Mouse (Mus musculus) lung, postnatal 0 days (tissue): ENCODE measurements at regions not wholly inside any gene's neighbourhood (a gene's known extent, or its start where the extent isn't known, plus 50 kb on each side); places are given as distances from the start of the nearest gene placed in this dataset.

Experiments
- ATAC-seq: fragments of 200-750 bp; cut with Nextera tagmentation; 2 replicates; pipeline ENCODE4 v1.8.0; 2017; ENCODE audit warnings: moderate library complexity
- DNase-seq: peaks from one replicate; pipeline ENCODE4 v3.0.0-alpha.2; 2016; ENCODE audit warnings: low spot score
- H3K27ac ChIP-seq: fragments of 300-500 bp; sonication (generic); 2 replicates; pipeline ENCODE4 v1.5.1; 2014; ENCODE audit warnings: antibody characterized with exemption, mild to moderate bottlenecking, low read length, mixed read lengths
- H3K27me3 ChIP-seq: fragments of 300-500 bp; sonication (generic); replicated peaks from 2 replicates; pipeline ENCODE4 v1.6.1; 2014; ENCODE audit warnings: low read length, mixed read lengths; ENCODE audit not compliant: insufficient read depth
- H3K36me3 ChIP-seq: fragments of 300-500 bp; sonication (generic); 2 replicates; pipeline ENCODE4 v1.6.1; 2014; ENCODE audit warnings: low read length, mixed read lengths; ENCODE audit not compliant: insufficient read depth
- H3K4me1 ChIP-seq: fragments of 300-500 bp; sonication (generic); 2 replicates; pipeline ENCODE4 v1.6.1; 2014; ENCODE audit warnings: antibody characterized with exemption, low read depth, low read length, mixed read lengths; ENCODE audit not compliant: insufficient read depth
- H3K4me2 ChIP-seq: fragments of 300-500 bp; sonication (generic); replicated peaks from 2 replicates; pipeline ENCODE4 v1.6.1; 2014; ENCODE audit warnings: low read depth, mild to moderate bottlenecking, low read length, moderate library complexity, mixed read lengths
- H3K4me3 ChIP-seq: fragments of 300-500 bp; sonication (generic); 2 replicates; pipeline ENCODE4 v1.5.1; 2014; ENCODE audit warnings: low read depth, low read length
- H3K9ac ChIP-seq: fragments of 300-500 bp; sonication (generic); replicated peaks from 2 replicates; pipeline ENCODE4 v1.6.1; 2014; ENCODE audit warnings: low read depth, mild to moderate bottlenecking
- H3K9me3 ChIP-seq: fragments of 300-500 bp; sonication (generic); 2 replicates; pipeline ENCODE4 v1.6.1; 2016; ENCODE audit warnings: low read length, mixed read lengths
- CTCF ChIP-seq: IDR thresholded peaks from 2 replicates; pipeline ENCODE4 v1.5.1; 2016; ENCODE audit warnings: antibody characterized with exemption, mild to moderate bottlenecking
- EP300 ChIP-seq: IDR thresholded peaks from 2 replicates; pipeline ENCODE4 v1.6.1; 2016; ENCODE audit warnings: antibody characterized with exemption, mild to moderate bottlenecking, control low read depth
- WGBS: fragments of 180-500 bp; shearing (Covaris S2); extraction: QIAGEN DNeasy Blood & Tissue Kit; methylation state at CpG from one replicate; pipeline ENCODE4 v1.1.7; 2014; 5-methylcytosine and 5-hydroxymethylcytosine counted together

DNA sequence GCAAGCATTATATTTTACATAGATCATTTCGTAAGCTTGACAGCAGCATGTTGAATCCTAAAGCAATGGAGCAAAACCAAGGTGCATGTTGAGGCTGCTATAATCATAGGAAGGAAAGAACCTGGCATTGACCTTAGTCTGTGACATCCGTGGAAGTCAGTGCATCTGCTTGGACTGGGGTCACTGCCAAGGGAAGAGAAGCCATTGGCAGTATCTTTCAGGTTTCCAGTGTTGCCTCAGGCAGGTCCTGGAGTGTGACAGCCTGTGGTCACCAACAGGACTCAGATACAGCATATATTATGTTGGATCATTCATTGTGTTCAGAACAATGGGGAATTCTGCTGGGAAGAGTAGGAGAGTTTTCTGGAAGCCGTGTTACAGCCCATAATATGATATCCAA is 535.8 kb upstream of the Auts2 start:
- Histone ChIP-seq H3K9me3 (no peaks in the 10 kb centered on the region), H3K4me3 (no peak overlapping the region), H3K9ac (no peak overlapping the region), H3K4me1 (no peaks in the 10 kb centered on the region), H3K27ac (no peak overlapping the region), H3K36me3 (no peaks in the 10 kb centered on the region), H3K27me3 (no peaks in the 10 kb centered on the region), H3K4me2 (no peak overlapping the region)
- DNase-seq (no peak), ATAC-seq (no peak)
- WGBS: 75% methylated on average over 3 of the region's 3 CpGs
- TF ChIP-seq CTCF: no peak
- no peak for TF ChIP-seq EP300

DNA sequence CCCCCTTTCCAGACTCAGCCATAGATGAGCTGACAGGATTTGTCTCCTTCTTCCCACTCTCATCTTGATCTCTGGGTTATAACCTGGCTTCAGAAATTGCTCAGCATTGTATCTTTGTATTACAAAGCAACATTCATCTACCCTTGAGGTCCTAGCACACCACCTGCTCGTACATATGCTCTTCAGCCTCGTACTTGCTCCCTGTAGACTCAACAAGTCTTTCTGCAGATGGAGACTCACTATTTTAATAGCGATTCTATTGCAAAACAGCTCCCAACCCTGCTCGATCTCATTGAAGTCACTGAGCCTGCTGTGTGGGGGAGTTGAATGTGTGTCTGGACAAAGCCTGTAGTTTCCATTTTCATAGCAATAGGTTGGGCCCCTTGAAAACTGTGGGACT is 535.2 kb upstream of the Auts2 start:
- no peaks in the 10 kb centered on the region for H3K27me3 ChIP-seq
- H3K27ac ChIP-seq: no peak overlapping the region
- WGBS: 56% methylated on average over 4 of the region's 4 CpGs
- no peaks in the 10 kb centered on the region for H3K36me3 ChIP-seq
- no peaks in the 10 kb centered on the region for H3K9me3 ChIP-seq
- H3K4me1 ChIP-seq: no peaks in the 10 kb centered on the region
- DNase-seq: no peak
- no peak overlapping the region for H3K4me3 ChIP-seq
- H3K4me2 ChIP-seq: no peak overlapping the region
- no peak for ATAC-seq
- no peak overlapping the region for H3K9ac ChIP-seq
- TF ChIP-seq EP300: no peak
- no peak for TF ChIP-seq CTCF

DNA sequence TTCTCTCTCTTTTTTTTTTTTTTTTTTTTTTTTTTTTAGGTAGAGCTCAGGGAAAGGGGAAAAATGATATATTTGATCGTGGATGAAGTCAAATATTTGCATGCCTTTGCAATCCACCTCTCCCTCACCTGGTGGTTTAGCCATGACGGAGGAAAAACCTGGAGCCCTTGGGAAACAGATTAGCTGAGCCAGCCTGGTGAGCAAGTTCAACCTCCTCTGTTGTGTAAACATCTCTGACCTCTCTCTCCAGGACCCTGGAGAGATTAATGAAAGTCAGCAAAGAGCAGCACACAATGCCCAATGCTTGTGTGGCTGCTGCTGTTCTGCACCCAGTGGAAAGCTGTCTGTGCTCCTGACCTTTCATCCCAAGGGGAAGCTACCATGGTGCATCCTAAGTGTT is 530.2 kb upstream of the Auts2 start:
- no peaks in the 10 kb centered on the region for H3K27me3 ChIP-seq
- no peak overlapping the region for H3K4me2 ChIP-seq
- no peak for TF ChIP-seq CTCF
- no peak for TF ChIP-seq EP300
- no peak overlapping the region for H3K4me3 ChIP-seq
- H3K36me3 ChIP-seq: no peaks in the 10 kb centered on the region
- ATAC-seq (no peak), DNase-seq (no peak)
- no peaks in the 10 kb centered on the region for H3K4me1 ChIP-seq
- WGBS: 34% methylated on average over 2 of the region's 2 CpGs
- H3K9ac ChIP-seq: no peak overlapping the region
- no peak overlapping the region for H3K27ac ChIP-seq
- H3K9me3 ChIP-seq: no peaks in the 10 kb centered on the region

DNA sequence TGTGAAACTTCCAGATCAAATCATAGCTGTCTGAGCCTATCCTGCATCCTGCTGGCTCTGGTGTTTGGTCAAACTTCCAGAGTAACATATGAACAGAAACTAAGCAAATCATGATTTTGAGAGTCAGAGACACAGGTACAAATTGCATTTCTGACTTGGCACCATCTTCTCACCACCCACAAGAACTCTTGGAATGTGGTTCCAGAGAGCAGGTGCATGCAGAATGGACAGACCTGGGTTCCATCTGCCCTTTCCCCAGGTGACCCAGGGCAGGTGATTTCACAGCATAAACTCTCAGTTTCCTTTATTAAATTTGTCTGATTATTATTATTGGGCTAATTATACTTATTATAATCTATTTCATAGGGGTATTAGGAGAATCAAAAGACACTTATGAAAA is 527.0 kb upstream of the Auts2 start:
- H3K27ac ChIP-seq: no peak overlapping the region
- H3K4me1 ChIP-seq: no peaks in the 10 kb centered on the region
- no peak for ATAC-seq
- no peaks in the 10 kb centered on the region for H3K9me3 ChIP-seq
- H3K4me2 ChIP-seq: no peak overlapping the region
- no peak for DNase-seq
- TF ChIP-seq CTCF (no peak), EP300 (no peak)
- no peaks in the 10 kb centered on the region for H3K27me3 ChIP-seq
- H3K9ac ChIP-seq: no peak overlapping the region
- no peak overlapping the region for H3K4me3 ChIP-seq
- no peaks in the 10 kb centered on the region for H3K36me3 ChIP-seq

DNA sequence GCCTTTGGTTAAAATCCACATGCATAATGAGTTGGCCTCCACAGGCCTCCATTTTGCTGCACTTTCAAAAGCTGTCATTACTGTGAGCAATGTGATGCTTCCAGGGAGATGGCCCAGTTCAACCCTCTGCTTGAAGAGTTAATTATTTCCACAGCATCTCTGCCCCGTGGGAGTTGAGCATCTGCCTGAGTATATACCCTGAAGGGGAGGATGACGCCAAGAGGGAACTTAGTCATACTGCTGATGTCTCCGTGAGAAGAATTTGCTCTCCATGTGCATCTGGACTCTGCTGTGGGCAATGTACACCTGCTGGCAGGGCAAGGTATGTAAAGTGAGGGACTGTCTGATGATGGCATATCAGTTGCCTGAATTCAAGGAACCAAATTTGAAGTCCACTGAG is 519.3 kb upstream of the Auts2 start:
- H3K4me2 ChIP-seq: no peak overlapping the region
- H3K4me1 ChIP-seq: no peaks in the 10 kb centered on the region
- 69% methylated on average over 3 of the region's 3 CpGs for WGBS
- H3K27me3 ChIP-seq: no peaks in the 10 kb centered on the region
- no peak overlapping the region for H3K27ac ChIP-seq
- no peak overlapping the region for H3K4me3 ChIP-seq
- no peak overlapping the region for H3K9ac ChIP-seq
- DNase-seq: no peak
- no peak for ATAC-seq
- TF ChIP-seq CTCF (no peak), EP300 (no peak)
- H3K36me3 ChIP-seq: no peaks in the 10 kb centered on the region
- H3K9me3 ChIP-seq: no peaks in the 10 kb centered on the region

DNA sequence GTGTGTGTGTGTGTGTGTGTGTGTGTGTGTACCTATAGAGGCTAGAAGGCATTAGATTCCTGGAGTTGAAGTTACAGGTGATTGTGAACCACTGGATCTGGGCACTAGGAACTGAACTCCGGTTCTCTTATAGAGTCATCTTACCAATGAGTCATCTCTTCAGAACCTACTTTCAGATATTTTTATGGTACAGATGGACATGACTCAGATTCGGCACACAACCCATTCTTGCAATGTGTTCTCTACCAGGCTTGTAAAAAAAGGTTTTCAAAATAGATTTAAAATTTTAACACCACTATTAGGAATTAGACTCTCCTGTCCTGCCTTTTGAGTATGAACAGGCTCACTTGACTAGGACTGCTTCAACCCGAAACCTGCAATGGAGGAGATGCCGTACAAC is 504.3 kb upstream of the Auts2 start:
- H3K4me2 ChIP-seq: no peak overlapping the region
- H3K9ac ChIP-seq: no peak overlapping the region
- no peak for ATAC-seq
- H3K4me3 ChIP-seq: no peak overlapping the region
- no peak for TF ChIP-seq CTCF
- no peak for TF ChIP-seq EP300
- WGBS: 95% methylated on average over 4 of the region's 4 CpGs
- DNase-seq: no peak
- H3K9me3 ChIP-seq: no peaks in the 10 kb centered on the region
- no peaks in the 10 kb centered on the region for H3K4me1 ChIP-seq
- no peak overlapping the region for H3K27ac ChIP-seq
- H3K27me3 ChIP-seq: no peaks in the 10 kb centered on the region
- no peaks in the 10 kb centered on the region for H3K36me3 ChIP-seq

DNA sequence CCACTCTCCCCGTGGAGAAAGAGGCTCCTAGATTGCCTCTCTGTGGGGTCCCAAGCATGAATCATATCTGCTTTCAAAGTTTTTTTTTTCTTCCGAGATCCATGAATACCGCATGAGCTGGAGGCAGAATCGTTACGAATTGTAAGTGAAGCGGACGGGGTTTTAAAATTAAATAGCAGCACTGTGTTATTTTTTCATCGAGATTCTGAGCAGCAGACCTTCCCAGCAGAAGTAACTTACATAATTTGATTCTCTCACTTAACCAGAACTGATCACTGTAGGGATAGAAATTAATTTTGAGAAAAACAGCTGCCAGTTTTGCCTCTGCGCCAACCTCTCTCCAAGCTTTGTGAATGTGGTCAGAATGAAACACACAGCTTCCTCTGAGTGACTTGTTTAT is 502.5 kb upstream of the Auts2 start:
- DNase-seq (no peak), ATAC-seq (no peak)
- no peaks in the 10 kb centered on the region for H3K9me3 ChIP-seq
- 60% methylated on average over 9 of the region's 9 CpGs for whole genome bisulfite sequencing
- H3K27me3 ChIP-seq: no peaks in the 10 kb centered on the region
- no peaks in the 10 kb centered on the region for H3K4me1 ChIP-seq
- H3K36me3 ChIP-seq: no peaks in the 10 kb centered on the region
- H3K4me2 ChIP-seq: no peak overlapping the region
- TF ChIP-seq CTCF (no peak), EP300 (no peak)
- no peak overlapping the region for H3K9ac ChIP-seq
- no peak overlapping the region for H3K4me3 ChIP-seq
- H3K27ac ChIP-seq: no peak overlapping the region
